Mouse (Mus musculus) kidney, adult 2 months (tissue): ENCODE measurements around the gene Disc1. TPM values are rescaled to one million over a fixed set of nuclear protein-coding genes. Genes with fewer than 3 reads are reported as not detected.
A peak's percentile ranks its signal among the peaks of the same experiment; 100 is the strongest.

ENCODE experiments used
- DNase-seq: peaks from one replicate; pipeline ENCODE4 v3.0.0; 2021
- H3K27ac ChIP-seq: fragments of 200-500 bp; 2 replicates; pipeline ENCODE4 v1.5.1; 2012; ENCODE audit warnings: low read depth, low read length, control low read depth, inconsistent platforms; ENCODE audit not compliant: insufficient read depth
- H3K27me3 ChIP-seq: fragments of 200-500 bp; replicated peaks from 2 replicates; pipeline ENCODE4 v1.6.1; 2012; ENCODE audit warnings: mild to moderate bottlenecking, moderate library complexity, low read length, inconsistent platforms; ENCODE audit not compliant: control insufficient read depth, insufficient read depth
- H3K36me3 ChIP-seq: fragments of 200-500 bp; 2 replicates; pipeline ENCODE4 v1.6.1; 2012; ENCODE audit warnings: mild to moderate bottlenecking, moderate library complexity, low read length, inconsistent platforms; ENCODE audit not compliant: control insufficient read depth, insufficient read depth
- H3K4me1 ChIP-seq: fragments of 200-500 bp; 2 replicates; pipeline ENCODE4 v1.6.1; 2011; ENCODE audit warnings: low read length; ENCODE audit not compliant: control insufficient read depth, insufficient read depth
- H3K4me3 ChIP-seq: fragments of 200-500 bp; 2 replicates; pipeline ENCODE4 v1.5.1; 2011; ENCODE audit warnings: mild to moderate bottlenecking, low read depth, low read length, control low read depth; ENCODE audit not compliant: insufficient read depth
- CTCF ChIP-seq: fragments of 200-500 bp; conservative IDR thresholded peaks from 2 replicates; pipeline ENCODE4 v1.5.1; 2011; ENCODE audit warnings: low read depth, mild to moderate bottlenecking, control low read depth, low read length, moderate library complexity, mixed read lengths; ENCODE audit not compliant: insufficient read depth, insufficient read length
- POLR2A ChIP-seq: fragments of 200-500 bp; IDR thresholded peaks from one replicate; pipeline ENCODE4 v1.6.1; 2011; ENCODE audit warnings: low read depth, low read length, control low read depth
- WGBS: fragments of 180-500 bp; shearing (Covaris S2); methylation state at CpG from one replicate; pipeline ENCODE4 v1.1.7; 2018; 5-methylcytosine and 5-hydroxymethylcytosine counted together
- polyA plus RNA-seq: library from polyadenylated mRNA; depleted of rRNA; stranded (reverse); fragments of >200 nt; gene quantifications from 2 replicates; pipeline ENCODE4 v1.2.3, GENCODE M21; 2012

Gene Disc1
- polyA plus RNA-seq, 1 experiment = 0.58 TPM

- Histone ChIP-seq H3K27ac (peak overlapping the region; percentile 62), H3K4me3 (no peak overlapping the region), H3K27me3 (no peaks in the 10 kb centered on the region), H3K36me3 (no peaks in the 10 kb centered on the region), H3K4me1 (peaks cover 10% of the 10 kb centered on the region)
- TF ChIP-seq CTCF (no peak), POLR2A (no peak)
- peak; percentile 72 for DNase-seq
- WGBS = 70% methylated on average over 7 of the region's 7 CpGs
These were observed 143.5 kb downstream of the Disc1 start for GRCm38 (mm10) chr8:125197341-125198002.

- 68% methylated on average over 9 of the region's 9 CpGs for WGBS
- peaks cover 10% of the 10 kb centered on the region for H3K4me1 ChIP-seq
- no peak for TF ChIP-seq POLR2A
- no peak for TF ChIP-seq CTCF
- DNase-seq = peak; percentile 71
- H3K27ac ChIP-seq = peak overlapping the region; percentile 84
- H3K4me3 ChIP-seq = no peak overlapping the region
- H3K36me3 ChIP-seq = no peaks in the 10 kb centered on the region
- H3K27me3 ChIP-seq = no peaks in the 10 kb centered on the region
These were observed 144.6 kb downstream of the Disc1 start for GRCm38 (mm10) chr8:125198420-125199196.

GRCm38 (mm10) chr8:125199197-125199939, 145.4 kb downstream of the Disc1 start:
- Histone ChIP-seq H3K4me3 (no peak overlapping the region), H3K27me3 (no peaks in the 10 kb centered on the region), H3K4me1 (peaks cover 10% of the 10 kb centered on the region), H3K36me3 (no peaks in the 10 kb centered on the region), H3K27ac (peak overlapping the region; percentile 66)
- TF ChIP-seq CTCF (no peak), POLR2A (no peak)
- 62% methylated on average over 16 of the region's 16 CpGs for WGBS
- DNase-seq = peak; percentile 56

- no peaks in the 10 kb centered on the region for H3K36me3 ChIP-seq
- WGBS = 68% methylated on average over 13 of the region's 13 CpGs
- H3K27ac ChIP-seq = peak overlapping the region; percentile 66; the same call in 1 of the 2 replicates
These were observed 146.4 kb downstream of the Disc1 start for GRCm38 (mm10) chr8:125200273-125200863.

GRCm38 (mm10) chr8:125201650-125202049, 147.7 kb downstream of the Disc1 start:
- Histone ChIP-seq H3K27me3 (no peaks in the 10 kb centered on the region), H3K4me3 (no peak overlapping the region), H3K4me1 (peaks cover 6% of the 10 kb centered on the region), H3K36me3 (no peaks in the 10 kb centered on the region), H3K27ac (no peak overlapping the region)
- DNase-seq = no peak
- TF ChIP-seq POLR2A (no peak), CTCF (no peak)
- 90% methylated on average over 6 of the region's 6 CpGs for WGBS

More at GRCm38 (mm10) chr8:125200273-125200863, 146.4 kb downstream of the Disc1 start:
- TF ChIP-seq POLR2A (no peak), CTCF (no peak)
- DNase-seq = no peak
- Histone ChIP-seq H3K4me1 (peaks cover 10% of the 10 kb centered on the region), H3K4me3 (no peak overlapping the region), H3K27me3 (no peaks in the 10 kb centered on the region)

- TF ChIP-seq POLR2A (no peak), CTCF (no peak)
- peak; percentile 57 for DNase-seq
- H3K36me3 ChIP-seq = no peaks in the 10 kb centered on the region
- H3K27me3 ChIP-seq = no peaks in the 10 kb centered on the region
- WGBS = 61% methylated on average over 9 of the region's 9 CpGs
- no peaks in the 10 kb centered on the region for H3K4me1 ChIP-seq
- H3K4me3 ChIP-seq = no peak overlapping the region
- H3K27ac ChIP-seq = no peak overlapping the region
These were observed 149.0 kb downstream of the Disc1 start for GRCm38 (mm10) chr8:125203016-125203415.

- H3K27ac ChIP-seq = no peak overlapping the region
- H3K27me3 ChIP-seq = no peaks in the 10 kb centered on the region
- DNase-seq = no peak
- H3K4me1 ChIP-seq = no peaks in the 10 kb centered on the region
- no peak overlapping the region for H3K4me3 ChIP-seq
- no peaks in the 10 kb centered on the region for H3K36me3 ChIP-seq
- TF ChIP-seq CTCF = no peak
- no peak for TF ChIP-seq POLR2A
- WGBS = 93% methylated on average over 4 of the region's 4 CpGs
These were observed 151.6 kb downstream of the Disc1 start for GRCm38 (mm10) chr8:125205556-125205955.
